Mouse (Mus musculus) kidney, adult 9 months (tissue): ENCODE measurements around the gene Katnb1.

Source experiments
- DNase-seq: peaks from one replicate; pipeline ENCODE4 v3.0.0; 2022

The Katnb1 gene

DNA sequence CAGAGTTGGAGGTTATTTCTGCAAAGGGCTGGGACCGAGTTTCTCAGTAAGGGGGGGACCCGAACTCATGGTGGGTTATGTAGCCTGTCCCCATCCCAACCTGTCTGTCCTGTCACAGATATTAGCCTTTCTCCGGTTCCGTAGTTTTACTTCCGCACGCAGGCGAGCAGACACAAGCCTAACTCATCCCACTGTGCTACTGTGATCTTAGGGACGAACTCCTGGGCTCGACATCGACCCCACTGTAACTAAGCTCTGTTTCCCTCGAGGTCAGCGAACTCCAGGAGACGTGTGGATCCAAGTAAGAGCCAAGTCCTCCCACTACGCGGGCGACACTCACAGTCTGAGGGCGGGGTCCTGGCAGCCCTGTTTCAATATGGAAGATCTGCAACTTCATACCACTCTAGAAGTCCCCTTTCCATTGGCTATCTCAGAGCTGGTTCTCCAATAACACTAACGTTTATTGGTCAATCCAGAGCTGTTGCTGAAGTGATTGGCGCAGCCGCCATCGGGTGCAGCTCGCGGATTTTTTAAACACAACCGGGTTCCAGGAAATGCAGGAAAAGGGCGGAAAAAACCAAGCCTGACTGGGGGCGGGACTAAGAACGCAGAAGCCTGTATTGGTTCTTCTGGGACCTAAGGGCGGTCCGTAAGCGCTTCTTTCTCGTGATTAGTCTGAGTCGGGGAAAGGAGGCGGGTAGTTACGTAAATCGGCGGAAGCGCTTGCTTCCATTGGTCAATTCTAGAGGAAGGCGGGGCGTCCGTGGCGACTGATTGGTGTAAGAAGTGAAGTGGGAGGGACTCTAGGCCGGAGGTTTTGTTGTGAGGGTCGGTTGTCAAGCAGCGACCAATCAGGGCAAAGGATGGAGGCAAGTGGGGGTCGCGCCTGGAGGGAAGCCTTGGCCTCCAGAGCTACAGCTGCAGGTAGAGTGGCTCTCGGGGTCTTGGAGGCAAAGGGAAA lies at the start of gene Katnb1:
Gene Katnb1, plus strand, starts transcription at position 806 of the 961 bp plus-strand sequence.
- peak; percentile 100 for DNase-seq

GRCm38 (mm10) chr8:95037106-95037925 lies 43.7 kb upstream of the Katnb1 start:
- DNase-seq = peak; percentile 27

- DNase-seq = peak; percentile 41
These were observed 38.9 kb upstream of the Katnb1 start for GRCm38 (mm10) chr8:95041883-95042784.

DNA sequence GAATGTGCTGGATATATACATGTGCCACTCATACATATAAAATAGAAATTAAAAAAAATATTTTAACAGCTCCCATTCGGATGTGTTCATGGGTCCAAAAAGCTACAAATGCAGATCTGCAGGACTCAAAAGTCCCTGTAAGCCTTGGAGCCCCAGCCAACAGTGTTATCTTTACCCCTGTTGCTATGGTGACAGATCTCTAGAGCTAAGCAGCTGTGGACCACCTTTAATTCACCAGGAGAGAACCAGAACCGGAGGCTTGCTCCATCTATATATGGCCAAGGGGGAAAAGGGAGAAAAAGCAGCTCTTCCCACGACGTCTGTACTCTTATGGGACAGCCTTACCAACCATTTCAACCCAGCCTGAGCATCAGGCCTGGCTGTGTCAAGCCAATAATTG lies 36.2 kb upstream of the Katnb1 start:
- DNase-seq = no peak

DNA sequence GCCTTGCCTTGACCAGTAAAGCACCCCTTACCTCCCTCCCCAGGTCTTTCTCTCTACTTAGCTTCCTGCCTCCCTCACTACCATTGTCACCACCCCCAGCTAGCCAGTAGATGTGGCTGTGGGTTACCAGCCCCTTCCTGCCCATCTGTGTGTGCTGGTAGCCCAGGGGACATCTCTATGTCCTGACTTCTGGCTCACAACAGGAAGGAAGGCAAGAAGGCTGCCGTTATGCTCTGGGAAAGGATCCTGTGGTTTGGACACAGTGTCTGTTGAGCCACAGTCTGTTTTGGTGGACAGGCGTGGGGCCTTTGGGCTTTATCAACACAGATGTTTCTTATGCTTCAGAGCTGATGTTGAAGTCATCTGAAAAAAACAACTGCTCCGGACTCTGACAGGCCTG lies 34.0 kb upstream of the Katnb1 start:
- DNase-seq = no peak

- DNase-seq = no peak
These were observed 32.9 kb upstream of the Katnb1 start for GRCm38 (mm10) chr8:95047884-95048680.

GRCm38 (mm10) chr8:95049636-95050035 lies 31.4 kb upstream of the Katnb1 start:
- DNase-seq = no peak

GRCm38 (mm10) chr8:95054438-95054837 lies 26.5 kb upstream of the Katnb1 start:
- no peak for DNase-seq

GRCm38 (mm10) chr8:95054927-95055510 lies 26.0 kb upstream of the Katnb1 start, which contains the start of gene Drc7:
TSS of gene Drc7 (plus strand) at chr8:95055103.
- DNase-seq = peak; percentile 13

GRCm38 (mm10) chr8:95056414-95056813 lies 24.6 kb upstream of the Katnb1 start:
- DNase-seq = no peak

- DNase-seq = no peak
These were observed 22.3 kb upstream of the Katnb1 start for GRCm38 (mm10) chr8:95058661-95059060.

DNA sequence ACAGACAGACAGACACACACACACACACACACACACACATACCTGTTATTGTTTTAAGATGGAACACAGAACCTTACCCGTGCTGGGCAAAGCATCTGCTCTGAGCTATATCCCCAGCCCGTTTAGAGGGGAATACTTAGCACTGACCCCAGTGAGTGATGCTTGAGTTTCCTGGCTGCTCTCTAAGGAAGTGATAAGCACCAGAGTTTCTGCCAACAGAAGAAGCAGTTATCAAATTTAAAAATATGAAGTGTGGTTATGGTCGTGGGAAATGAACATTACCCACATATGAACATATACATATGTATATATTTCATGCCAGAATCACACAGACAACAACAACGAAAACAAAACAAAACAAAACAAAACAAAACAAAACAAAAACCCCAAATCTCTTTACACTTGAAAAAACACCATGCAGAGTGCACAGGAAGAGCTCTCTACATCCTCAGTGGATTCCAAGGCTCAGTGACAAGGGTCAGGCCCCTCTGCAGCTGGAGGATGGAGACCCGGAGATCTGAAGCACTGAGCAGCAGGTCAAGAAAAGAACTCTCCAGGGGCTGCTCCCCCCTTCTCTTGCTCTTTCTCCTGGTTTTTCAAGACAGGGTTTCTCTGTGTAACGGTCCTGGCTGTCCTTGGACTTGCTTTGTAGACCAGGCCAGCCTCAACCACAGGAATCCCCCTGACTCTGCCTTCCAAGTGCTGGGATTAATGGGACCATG lies 21.0 kb upstream of the Katnb1 start:
- no peak for DNase-seq

- DNase-seq = no peak
These were observed 16.5 kb upstream of the Katnb1 start for GRCm38 (mm10) chr8:95064531-95064930.

GRCm38 (mm10) chr8:95067582-95067981 lies 13.4 kb upstream of the Katnb1 start:
- peak; percentile 76 for DNase-seq

GRCm38 (mm10) chr8:95075504-95075903 lies 5.5 kb upstream of the Katnb1 start:
- no peak for DNase-seq

DNA sequence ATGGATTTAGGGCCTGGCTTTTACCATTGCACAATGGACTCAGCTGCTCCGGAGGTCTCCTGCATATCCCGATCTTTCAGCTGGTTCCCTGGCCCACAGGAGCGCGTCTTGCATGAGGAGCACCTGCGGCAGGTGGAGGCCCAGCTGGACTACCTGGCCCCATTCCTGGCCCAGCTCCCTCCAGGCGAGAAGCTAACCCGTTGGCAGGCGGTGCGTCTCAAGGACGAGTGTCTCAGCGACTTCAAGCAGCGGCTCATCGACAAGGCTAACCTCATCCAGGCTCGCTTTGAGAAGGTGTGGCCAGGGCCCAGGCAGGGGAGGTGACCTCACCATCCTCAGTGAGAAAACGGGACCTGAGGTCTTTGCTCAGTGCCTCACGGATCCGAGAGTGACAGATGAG lies 4.8 kb upstream of the Katnb1 start:
- DNase-seq = no peak

- DNase-seq = no peak
These were observed 2.9 kb upstream of the Katnb1 start for GRCm38 (mm10) chr8:95078055-95078454.

DNA sequence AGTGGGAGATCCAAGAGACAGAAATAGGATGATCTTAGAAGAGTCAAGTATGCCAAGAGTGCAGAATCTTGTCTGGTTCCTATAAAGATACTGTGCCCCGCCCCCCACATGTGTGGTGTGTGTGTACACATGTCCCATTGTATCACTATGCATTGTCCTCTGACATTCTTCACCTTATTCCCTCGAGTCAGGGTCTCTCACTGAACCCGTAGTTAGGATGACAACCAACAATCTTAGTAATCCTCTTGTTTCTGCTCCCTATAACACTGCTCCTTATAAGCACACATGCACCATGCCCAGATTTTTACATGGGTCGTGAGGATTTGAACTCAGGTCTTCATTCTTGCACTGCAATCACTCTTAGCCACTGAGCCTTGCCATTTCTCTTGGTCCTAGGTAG lies 1.7 kb upstream of the Katnb1 start:
- DNase-seq = no peak

GRCm38 (mm10) chr8:95081650-95082049 lies 664 bp downstream of the Katnb1 start:
- DNase-seq = no peak

DNA sequence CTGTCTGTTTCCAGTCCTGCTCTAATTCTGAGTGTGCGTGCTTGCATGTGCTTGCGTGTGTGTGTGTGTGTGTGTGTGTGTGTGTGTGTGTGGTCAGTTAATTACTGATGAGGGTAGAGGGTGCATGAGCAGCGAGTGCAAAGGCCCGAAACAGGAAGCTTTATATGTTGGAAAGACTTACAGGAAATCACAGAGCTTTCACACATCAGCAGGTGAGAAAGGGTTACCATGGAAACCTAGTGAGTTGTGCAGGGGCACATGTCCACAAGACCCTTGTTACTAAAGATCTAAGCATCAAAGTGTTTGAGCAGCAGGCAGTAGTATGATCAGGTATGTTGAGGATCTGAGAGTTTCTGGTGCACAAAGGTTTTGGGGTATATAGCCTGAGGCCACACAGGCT lies 3.3 kb downstream of the Katnb1 start:
- no peak for DNase-seq
